In the genomic region with DNA sequence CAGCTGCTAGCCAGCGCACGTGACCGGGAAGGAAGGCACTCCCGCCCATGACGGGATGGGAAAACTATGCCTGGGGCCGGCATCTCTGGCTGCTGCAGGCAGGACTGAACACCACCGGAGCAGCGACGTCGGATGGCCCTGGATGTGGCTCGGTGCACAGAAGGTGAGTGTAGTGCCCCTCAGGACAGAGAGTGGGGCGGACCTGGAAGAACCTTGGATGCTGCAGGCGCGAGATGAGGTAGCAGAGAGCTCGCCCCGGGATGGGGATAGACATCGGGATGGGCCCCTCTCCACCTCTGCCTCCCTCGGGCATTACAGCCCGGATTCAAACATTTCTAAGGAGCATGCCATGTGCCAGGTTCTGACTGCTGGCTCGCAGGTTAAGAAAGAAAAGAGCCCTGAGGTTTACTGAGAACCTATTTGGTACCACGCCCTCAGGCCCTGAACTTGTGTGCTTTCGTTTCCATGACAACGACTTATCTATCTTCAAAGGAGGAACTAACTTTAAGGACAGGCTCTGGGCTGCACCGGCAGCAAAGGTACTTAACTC, we compare ENCODE assay signal across 8 mouse cellular contexts. TPM values are rescaled to one million over a fixed set of nuclear protein-coding genes. Genes with fewer than 3 reads are reported as not detected.
DNase-seq lines count a peak whose midpoint lies in the region; ATAC-seq lines count a peak whose summit lies in the region.

A gene (plus strand): TSS at position 52 of the 550 bp plus-strand sequence.

- no peaks in the 10 kb centered on the region for H3K27me3 ChIP-seq in intestine, embryonic 16.5 days (replicated peaks; ENCODE audit: control insufficient read depth, insufficient read depth, low read length)

- peak within 1 kb of the TSS; percentile 51 for H3K9ac ChIP-seq in intestine, embryonic 16.5 days (ENCODE audit: low read depth, low read length)

- H3K4me2 ChIP-seq in intestine, embryonic 16.5 days (ENCODE audit: low read depth, low read length): peak within 1 kb of the TSS; percentile 83

- peak; percentile 27 for DNase-seq in ovary, postnatal 14 days (ENCODE audit: low spot score)
- DNase-seq in ovary, postnatal 10 days (ENCODE audit: low spot score): no peak
- DNase-seq in embryo, embryonic 10 days (ENCODE audit: low spot score): peak; percentile 69
- DNase-seq in heart, adult 18-20 months: peak; percentile 75
- DNase-seq in lung, postnatal 25 days (ENCODE audit: low spot score): peak; percentile 43
- peak; percentile 24 for DNase-seq in right cerebral cortex, postnatal 25 days
- no peak for DNase-seq in thymus, postnatal 4 days

- no peaks in the 10 kb centered on the region for H3K9me3 ChIP-seq in intestine, embryonic 16.5 days (ENCODE audit: control insufficient read depth, low read length)

- peak; percentile 67 for ATAC-seq in intestine, embryonic 16.5 days

- H3K27ac ChIP-seq in intestine, embryonic 16.5 days (ENCODE audit: low read length): no peak within 1 kb of the TSS

- H3K4me1 ChIP-seq in intestine, embryonic 16.5 days (ENCODE audit: control insufficient read depth, insufficient read depth, low read length): peaks cover 18% of the 10 kb centered on the region

- H3K4me3 ChIP-seq in intestine, embryonic 16.5 days (ENCODE audit: low read length): peak within 1 kb of the TSS; percentile 40

- no peaks in the 10 kb centered on the region for H3K36me3 ChIP-seq in intestine, embryonic 16.5 days (ENCODE audit: control insufficient read depth, insufficient read depth, low read length)

- WGBS in intestine, embryonic 16.5 days: 4% methylated on average over 24 of the region's 24 CpGs

RNA-seq across cellular contexts. Expression of the gene that starts here (rescaled TPM):
- 1 to 10 TPM; 3.8 to 4.2 TPM for total RNA-seq in heart, adult 18-20 months (2021)
- 7.0 and 7.2 TPM in 2 replicates for polyA plus RNA-seq in intestine, embryonic 16.5 days (2015; fragmentation: Nextera tagmentation; extraction: Ambion mirVana)

Comparison
In these comparisons a context has a peak if more than half of its experiments do, and no peak if none do; other contexts are left out.
1. DNase-seq: peak in ovary, postnatal 14 days (single experiment), embryo, embryonic 10 days (single experiment), heart, adult 18-20 months (2 of 2), lung, postnatal 25 days (single experiment) and right cerebral cortex, postnatal 25 days (single experiment); none in ovary, postnatal 10 days (single experiment) and thymus, postnatal 4 days (single experiment).